Mouse (Mus musculus): Measurements from ENCODE around the gene Mpst.
A peak's percentile ranks its signal among the peaks of the same experiment; 100 is the strongest.

The Mpst gene

GRCm38 (mm10) chr15:78403896-78404295 is 2.3 kb upstream of the Mpst start:
- DNase-seq (ENCODE audit: low spot score in 2 of 2): peak in 1 of 2 experiments; percentile 58

- DNase-seq (ENCODE audit: low spot score in 2 of 2): no peak
Observed at GRCm38 (mm10) chr15:78405098-78405497, 1.1 kb upstream of the Mpst start.

GRCm38 (mm10) chr15:78405517-78406211 is 552 bp upstream of the Mpst start, which contains the start of gene Tst:
TSS of gene Tst (minus strand) at chr15:78405907.
- peak; percentile 86 to 90 for DNase-seq (ENCODE audit: low spot score in 2 of 2)

GRCm38 (mm10) chr15:78409570-78410052 is 3.4 kb downstream of the Mpst start:
- DNase-seq (ENCODE audit: low spot score in 2 of 2): no peak

GRCm38 (mm10) chr15:78413083-78413718 is 7.0 kb downstream of the Mpst start:
- no peak for DNase-seq (ENCODE audit: low spot score in 2 of 2)

- no peak for DNase-seq (ENCODE audit: low spot score in 2 of 2)
Observed at GRCm38 (mm10) chr15:78413719-78414117, 7.5 kb downstream of the Mpst start.

GRCm38 (mm10) chr15:78414157-78414556 is 7.9 kb downstream of the Mpst start:
- DNase-seq (ENCODE audit: low spot score in 2 of 2): no peak

- peak in 1 of 2 experiments; percentile 72 for DNase-seq (ENCODE audit: low spot score in 2 of 2)
Observed at GRCm38 (mm10) chr15:78416937-78417336, 10.7 kb downstream of the Mpst start.

- DNase-seq (ENCODE audit: low spot score in 2 of 2): no peak
Observed at GRCm38 (mm10) chr15:78420395-78420794, 14.2 kb downstream of the Mpst start.

- peak; percentile 69 to 87 for DNase-seq (ENCODE audit: low spot score in 2 of 2)
Observed at GRCm38 (mm10) chr15:78422046-78422956, 16.1 kb downstream of the Mpst start.

GRCm38 (mm10) chr15:78424507-78424906 is 18.3 kb downstream of the Mpst start:
- no peak for DNase-seq (ENCODE audit: low spot score in 2 of 2)

GRCm38 (mm10) chr15:78425230-78425629 is 19.0 kb downstream of the Mpst start:
- no peak for DNase-seq (ENCODE audit: low spot score in 2 of 2)

GRCm38 (mm10) chr15:78428391-78429138 is 22.3 kb downstream of the Mpst start, which contains the start of gene Kctd17:
TSS of gene Kctd17 (plus strand) at chr15:78428564.
- DNase-seq (ENCODE audit: low spot score in 2 of 2): peak; percentile 74 to 80

GRCm38 (mm10) chr15:78429139-78429459 is 22.9 kb downstream of the Mpst start:
- DNase-seq (ENCODE audit: low spot score in 2 of 2): no peak

- no peak for DNase-seq (ENCODE audit: low spot score in 2 of 2)
Observed at GRCm38 (mm10) chr15:78429871-78430622, 23.8 kb downstream of the Mpst start.

GRCm38 (mm10) chr15:78430874-78431273 is 24.7 kb downstream of the Mpst start:
- no peak for DNase-seq (ENCODE audit: low spot score in 2 of 2)

- no peak for DNase-seq (ENCODE audit: low spot score in 2 of 2)
Observed at GRCm38 (mm10) chr15:78431541-78432121, 25.4 kb downstream of the Mpst start.

- DNase-seq (ENCODE audit: low spot score in 2 of 2): no peak
Observed at GRCm38 (mm10) chr15:78434896-78435520, 28.8 kb downstream of the Mpst start.

GRCm38 (mm10) chr15:78435681-78436080 is 29.5 kb downstream of the Mpst start:
- no peak for DNase-seq (ENCODE audit: low spot score in 2 of 2)

All from urinary bladder, postnatal 4 days (tissue).